Mouse (Mus musculus): ENCODE measurements around the gene Psmb5. TPM values are rescaled to one million over a fixed set of nuclear protein-coding genes. Genes with fewer than 3 reads are reported as not detected.

The Psmb5 gene
- polyA plus RNA-seq (2012; rRNA removed) = 248 and 267 TPM in 2 replicates

DNA sequence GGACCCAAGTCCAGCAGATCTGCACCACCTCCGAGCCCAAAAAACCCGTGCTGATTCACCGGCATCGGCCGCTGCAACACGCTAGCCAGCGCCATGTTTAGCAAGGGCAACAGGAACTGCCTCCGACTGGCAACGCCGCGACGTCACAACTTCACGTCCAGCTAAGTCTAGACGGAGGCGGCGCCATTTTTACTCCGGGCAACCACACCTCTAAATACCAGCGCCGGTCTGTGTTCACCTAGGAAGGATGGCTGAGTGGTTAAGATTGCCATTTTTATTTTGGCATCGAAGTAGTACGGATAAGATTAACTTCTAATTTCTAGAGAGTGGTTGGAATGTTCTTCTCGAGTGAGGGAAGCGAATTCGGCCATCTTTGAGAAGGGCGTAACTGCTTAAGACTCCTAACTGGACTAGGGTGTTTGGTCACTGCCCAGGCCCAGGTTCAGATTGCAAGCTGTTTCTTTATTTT lies at the start of gene Psmb5:
TSS of gene Psmb5 (minus strand) at position 126 of the 469 bp plus-strand sequence.

DNA sequence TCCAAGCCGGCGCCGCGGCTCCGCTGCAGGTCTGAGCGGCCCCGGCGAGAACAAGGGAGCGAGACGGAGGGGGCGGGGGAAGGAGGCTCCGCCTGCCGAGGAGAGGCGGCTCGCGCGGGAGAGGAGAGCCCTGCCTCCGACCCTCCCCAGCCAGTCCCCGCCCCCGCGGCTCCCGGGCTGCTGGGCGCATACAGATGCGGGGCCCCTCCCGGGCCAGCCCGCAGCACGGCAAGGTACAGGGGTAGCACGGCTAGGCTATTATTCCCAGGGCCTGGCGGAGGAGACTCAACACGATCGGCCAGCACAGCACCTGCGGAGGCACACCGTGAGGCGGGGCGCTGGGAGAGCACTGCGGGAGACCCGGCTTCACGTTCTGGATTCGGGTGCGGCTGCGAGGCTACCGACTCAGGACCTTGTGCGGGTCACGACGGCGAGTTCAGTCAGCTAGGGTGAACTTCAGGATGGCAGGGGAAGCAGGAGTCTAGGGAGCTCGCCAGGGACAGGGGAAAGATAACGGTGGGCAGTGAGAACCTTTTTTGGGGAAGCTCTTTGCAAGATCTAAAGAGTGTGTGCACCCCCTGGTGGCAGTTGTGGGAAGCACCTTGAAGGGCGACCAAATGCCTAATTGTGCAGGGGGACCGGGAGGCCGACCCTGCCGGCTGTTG lies 23.6 kb upstream of the Psmb5 start, which contains the start of gene Cdh24:
TSS of gene Cdh24 (minus strand) at position 60 of the 665 bp plus-strand sequence.

DNA sequence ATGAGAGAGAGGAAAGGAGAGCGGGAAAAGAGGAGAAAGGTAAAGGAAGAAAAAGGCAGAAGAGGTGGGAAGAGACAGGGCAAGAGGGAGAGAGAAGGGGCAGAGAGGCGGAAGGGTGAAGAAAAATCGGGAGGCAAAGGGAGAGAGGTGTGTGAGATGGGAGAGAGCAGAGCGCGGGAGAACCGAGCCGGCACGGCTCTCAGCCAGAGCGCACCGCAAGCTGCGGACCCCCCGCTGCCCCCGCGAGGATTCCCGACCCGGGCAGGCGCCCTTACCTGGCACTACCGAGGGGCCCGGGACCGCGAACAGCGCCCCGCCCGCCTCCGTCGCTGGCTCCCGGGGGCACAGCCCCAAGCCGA lies 23.1 kb upstream of the Psmb5 start, which contains the start of gene Gm17606:
TSS of gene Gm17606 (plus strand) at position 7 of the 359 bp plus-strand sequence.

DNA sequence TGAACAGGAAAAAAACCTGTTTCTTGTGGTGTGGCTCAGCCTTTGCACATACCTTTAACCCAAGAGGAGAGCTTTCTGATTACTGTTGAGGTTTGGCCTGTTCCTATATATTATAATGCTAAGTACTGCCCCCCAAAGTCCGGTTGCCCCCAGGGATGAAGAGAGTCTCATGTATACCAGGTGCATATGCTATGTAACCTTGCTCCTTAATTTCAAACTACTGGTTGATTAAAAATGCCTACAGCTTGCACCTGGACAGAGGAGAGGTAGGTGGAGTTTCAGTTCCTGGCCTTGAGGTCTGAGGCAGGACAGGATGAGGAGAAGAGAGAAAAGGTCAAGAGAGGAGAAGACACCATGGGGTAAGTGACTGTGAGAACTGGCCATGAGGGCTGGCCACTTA lies 3.3 kb upstream of the Psmb5 start, which contains the start of gene Psmb11:
TSS of gene Psmb11 (plus strand) at position 301 of the 400 bp plus-strand sequence.

DNA sequence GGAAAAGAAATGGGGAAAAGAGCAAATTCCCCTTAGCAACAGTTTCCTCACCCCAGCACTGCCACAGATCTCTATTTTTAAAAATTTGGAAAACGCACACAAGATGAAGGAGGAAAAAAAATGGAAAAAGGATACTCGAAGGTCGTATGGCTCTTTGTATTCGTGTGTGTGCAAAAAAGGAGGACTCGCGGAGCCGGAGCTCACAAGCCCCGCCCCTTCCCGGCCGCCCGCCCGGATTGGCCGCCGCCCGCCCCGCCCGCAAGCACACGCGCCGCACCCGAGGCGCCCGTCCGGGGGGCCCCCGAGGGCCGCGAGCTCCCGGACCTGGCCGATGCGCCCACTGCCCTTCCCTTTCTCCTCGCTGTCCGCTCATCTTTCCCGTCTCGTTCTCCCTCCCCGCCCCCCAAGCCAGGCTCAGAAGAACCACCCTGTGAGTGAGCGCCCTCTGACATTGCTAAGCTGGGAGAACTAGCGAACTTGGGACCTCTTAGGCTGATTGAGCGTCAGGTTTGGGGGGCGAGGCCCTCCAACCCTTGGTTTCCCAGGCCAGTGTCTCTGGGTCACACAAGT lies 12.0 kb downstream of the Psmb5 start, which contains the start of gene 4931414P19Rik:
TSS of gene 4931414P19Rik (minus strand) at position 242 of the 570 bp plus-strand sequence.

DNA sequence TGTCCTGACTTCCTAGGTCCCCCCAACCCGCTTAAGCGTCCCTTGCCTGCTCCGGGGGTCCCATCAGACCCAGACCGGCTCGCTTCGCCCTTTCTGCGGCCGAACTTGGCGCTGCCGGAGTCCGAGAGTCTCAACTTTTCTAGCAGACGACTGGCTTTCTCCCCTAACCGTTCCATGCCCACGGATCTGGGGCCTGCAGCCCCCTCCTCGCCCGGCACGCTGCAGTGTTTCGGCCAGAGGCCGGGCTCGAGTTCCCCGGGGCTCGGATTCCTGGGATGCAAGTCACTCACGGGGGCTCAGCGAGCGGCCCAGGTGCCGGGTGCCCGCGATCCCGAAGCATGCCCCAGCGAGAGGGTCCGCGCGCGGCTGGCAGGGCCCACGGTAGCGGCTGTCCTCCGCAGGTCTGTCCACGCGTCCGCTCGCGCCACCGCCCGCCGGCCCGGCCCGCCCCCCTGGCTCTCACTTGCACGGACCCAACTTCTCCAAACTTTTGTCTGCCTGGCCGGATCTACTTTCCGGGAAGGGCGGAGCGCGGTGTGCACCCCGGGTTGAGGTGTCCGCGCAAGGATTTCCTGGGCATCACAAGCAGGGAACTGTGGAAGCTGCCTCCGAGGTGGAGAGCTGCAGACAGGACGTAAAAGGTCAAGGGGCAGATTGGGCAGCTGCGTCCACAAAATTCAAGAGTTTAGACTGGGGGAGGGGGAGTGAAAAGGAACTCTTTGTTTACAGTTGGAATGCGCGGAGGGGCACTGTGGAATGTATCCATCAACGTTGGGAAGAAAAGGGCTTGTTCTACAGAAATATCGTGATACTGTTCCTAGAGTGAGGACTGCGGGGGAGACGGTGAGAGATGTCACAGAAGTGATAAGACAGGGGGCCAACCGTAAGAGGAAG lies 40.5 kb downstream of the Psmb5 start, which contains the start of gene Ajuba:
TSS of gene Ajuba (minus strand) at position 470 of the 894 bp plus-strand sequence.

Other genes with a start within 250 kb of the Psmb5 start
- 3.2 and 4.4 TPM in 2 replicates for gene Slc7a7, start 200.2 kb downstream of the Psmb5 start, polyA plus RNA-seq (2012; rRNA removed)
- 261 and 274 TPM in 2 replicates for gene Mrpl52, start 191.1 kb downstream of the Psmb5 start, polyA plus RNA-seq (2012; rRNA removed)
- gene Mmp14, start 186.4 kb downstream of the Psmb5 start, polyA plus RNA-seq (2012; rRNA removed) = 52.9 and 57.1 TPM in 2 replicates
- 29.7 and 31.7 TPM in 2 replicates for gene Lrp10, start 153.9 kb downstream of the Psmb5 start, polyA plus RNA-seq (2012; rRNA removed)
- gene Rem2, start 141.9 kb downstream of the Psmb5 start, polyA plus RNA-seq (2012; rRNA removed) = 17.0 and 19.6 TPM in 2 replicates
- gene Prmt5, start 100.5 kb downstream of the Psmb5 start, polyA plus RNA-seq (2012; rRNA removed) = 92.5 and 93.8 TPM in 2 replicates
- 13.7 and 14.3 TPM in 2 replicates for gene Haus4, start 63.4 kb downstream of the Psmb5 start, polyA plus RNA-seq (2012; rRNA removed)
- gene Ajuba, start 40.5 kb downstream of the Psmb5 start, polyA plus RNA-seq (2012; rRNA removed) = 5.5 and 6.2 TPM in 2 replicates
- 8.3 TPM in 2 replicates for gene 4931414P19Rik, start 12.0 kb downstream of the Psmb5 start, polyA plus RNA-seq (2012; rRNA removed)
- 0.04 and 0.06 TPM in 2 replicates for gene Psmb11, start 3.4 kb upstream of the Psmb5 start, polyA plus RNA-seq (2012; rRNA removed)
- gene Gm17606, start 22.9 kb upstream of the Psmb5 start, polyA plus RNA-seq (2012; rRNA removed) = not detected in 2 replicates
- gene Cdh24, start 23.3 kb upstream of the Psmb5 start, polyA plus RNA-seq (2012; rRNA removed) = 39.6 and 45.5 TPM in 2 replicates
- gene 1700123O20Rik, start 68.2 kb upstream of the Psmb5 start, polyA plus RNA-seq (2012; rRNA removed) = 63.9 and 64.6 TPM in 2 replicates
- 225 and 264 TPM in 2 replicates for gene Acin1, start 68.9 kb upstream of the Psmb5 start, polyA plus RNA-seq (2012; rRNA removed)
- 0.10 and 0.12 TPM in 2 replicates for gene Gm29776, start 80.8 kb upstream of the Psmb5 start, polyA plus RNA-seq (2012; rRNA removed)
- 0.06 and 0.11 TPM in 2 replicates for gene Cebpe, start 94.2 kb upstream of the Psmb5 start, polyA plus RNA-seq (2012; rRNA removed)
- gene Slc7a8, start 163.9 kb upstream of the Psmb5 start, polyA plus RNA-seq (2012; rRNA removed) = 14.4 and 15.7 TPM in 2 replicates
- 0.08 TPM in 1 of 2 replicates, not detected in the other for gene Rnf212b, start 196.1 kb upstream of the Psmb5 start, polyA plus RNA-seq (2012; rRNA removed)